Mouse (Mus musculus) CH12.LX (cell line): ENCODE data around the gene Polr3g. TPM values are rescaled to one million over a fixed set of nuclear protein-coding genes. Genes with fewer than 3 reads are reported as not detected.
A peak's percentile ranks its signal among the peaks of the same experiment; 100 is the strongest.

Experiments
- DNase-seq: peaks from one replicate; pipeline ENCODE4 v3.0.0-alpha.2; 2013; ENCODE audit errors: extremely low read depth
- H3K27ac ChIP-seq: 2 replicates; pipeline ENCODE4 v1.5.1; 2012; ENCODE audit warnings: low read depth, mild to moderate bottlenecking, control low read depth, moderate library complexity; ENCODE audit not compliant: insufficient read depth
- H3K27me3 ChIP-seq: replicated peaks from 2 replicates; pipeline ENCODE3; 2012; ENCODE audit warnings: inconsistent platforms
- H3K36me3 ChIP-seq, 2 experiments: replicated peaks in 1 of 2; 2 replicates each; pipeline versions ENCODE3 to v1.6.1; 2012; ENCODE audit warnings: inconsistent platforms in 1 of 2, low read length in 1 of 2, mild to moderate bottlenecking in 1 of 2, mixed read lengths in 1 of 2, moderate library complexity in 1 of 2; ENCODE audit not compliant: control insufficient read depth in 1 of 2, insufficient read depth in 1 of 2
- H3K4me1 ChIP-seq, 2 experiments: 2 replicates each; pipeline ENCODE4 v1.6.1; 2012; ENCODE audit warnings: inconsistent platforms in 1 of 2, moderate library complexity in 1 of 2; ENCODE audit not compliant: insufficient read depth in 2 of 2, control insufficient read depth in 1 of 2
- H3K4me2 ChIP-seq: 2 replicates; pipeline ENCODE4 v1.6.1; 2012; ENCODE audit warnings: low read depth, mild to moderate bottlenecking, control low read depth; ENCODE audit not compliant: poor library complexity, insufficient read depth, severe bottlenecking
- H3K4me3 ChIP-seq, 3 experiments: fragments of 150-350 bp in 1 of 3; sonication (generic) in 1 of 3; replicated peaks in 1 of 3; 2 replicates each; pipeline versions ENCODE3 to v1.5.1; 2011 to 2012; ENCODE audit warnings: low read depth in 2 of 3, low read length in 2 of 3, mild to moderate bottlenecking in 2 of 3, moderate library complexity in 2 of 3, control low read depth in 1 of 3, improper control_type of control experiment in 1 of 3, inconsistent platforms in 1 of 3, mixed read lengths in 1 of 3; ENCODE audit not compliant: poor library complexity in 1 of 3
- H3K79me2 ChIP-seq: replicated peaks from 2 replicates; pipeline ENCODE4 v1.6.1; 2012; ENCODE audit warnings: mild to moderate bottlenecking, moderate library complexity; ENCODE audit not compliant: control insufficient read depth, poor library complexity, insufficient read depth, severe bottlenecking; ENCODE audit errors: extremely low read depth
- H3K9ac ChIP-seq: 2 replicates; pipeline ENCODE4 v1.6.1; 2012; ENCODE audit warnings: low read depth, mild to moderate bottlenecking, control low read depth, moderate library complexity; ENCODE audit not compliant: insufficient read depth
- H3K9me3 ChIP-seq: replicated peaks from 2 replicates; pipeline ENCODE3; 2012; ENCODE audit warnings: low read length, inconsistent platforms, mixed read lengths
- BHLHE40 ChIP-seq: IDR thresholded peaks from 2 replicates; pipeline ENCODE4 v1.6.1; 2011; ENCODE audit warnings: mild to moderate bottlenecking, low read depth, low read length, improper control_type of control experiment
- CHD1 ChIP-seq: IDR thresholded peaks from 2 replicates; pipeline ENCODE4 v1.6.1; 2012; ENCODE audit warnings: low read depth, low read length, improper control_type of control experiment, inconsistent platforms
- CHD2 ChIP-seq: IDR thresholded peaks from 2 replicates; pipeline ENCODE4 v1.6.1; 2011; ENCODE audit warnings: low read length, improper control_type of control experiment
- CTCF ChIP-seq, 2 experiments: IDR thresholded peaks in 1 of 2; conservative IDR thresholded peaks in 1 of 2; 2 replicates each; pipeline ENCODE4 v1.5.1; 2011 to 2012; ENCODE audit warnings: low read depth in 2 of 2, low read length in 2 of 2, improper control_type of control experiment in 1 of 2, inconsistent platforms in 1 of 2, mild to moderate bottlenecking in 1 of 2, moderate library complexity in 1 of 2
- E2F4 ChIP-seq: IDR thresholded peaks from 2 replicates; pipeline ENCODE4 v1.6.1; 2011; ENCODE audit warnings: low read depth, low read length, improper control_type of control experiment; ENCODE audit not compliant: insufficient replicate concordance
- ELF1 ChIP-seq: IDR thresholded peaks from 2 replicates; pipeline ENCODE4 v1.6.1; 2014; ENCODE audit warnings: low read depth, mild to moderate bottlenecking, inconsistent platforms, low read length, improper control_type of control experiment
- EP300 ChIP-seq: IDR thresholded peaks from 2 replicates; pipeline ENCODE4 v1.6.1; 2011; ENCODE audit warnings: low read length, improper control_type of control experiment
- ETS1 ChIP-seq: conservative IDR thresholded peaks from 2 replicates; pipeline ENCODE4 v1.6.1; 2012; ENCODE audit warnings: low read depth, mild to moderate bottlenecking, inconsistent platforms, low read length, improper control_type of control experiment, moderate library complexity
- GABPA ChIP-seq: IDR thresholded peaks from 2 replicates; pipeline ENCODE4 v1.6.1; 2012; ENCODE audit warnings: low read depth, low read length, improper control_type of control experiment, inconsistent platforms; ENCODE audit not compliant: insufficient replicate concordance
- HCFC1 ChIP-seq: IDR thresholded peaks from 2 replicates; pipeline ENCODE4 v1.6.1; 2012; ENCODE audit warnings: low read depth, mild to moderate bottlenecking, inconsistent platforms, low read length, improper control_type of control experiment
- IRF4 ChIP-seq: IDR thresholded peaks from 2 replicates; pipeline ENCODE4 v1.6.1; 2014; ENCODE audit warnings: low read depth, mild to moderate bottlenecking, inconsistent platforms, low read length, improper control_type of control experiment
- JUN ChIP-seq: IDR thresholded peaks from 2 replicates; pipeline ENCODE4 v1.6.1; 2011; ENCODE audit warnings: low read depth, mild to moderate bottlenecking, low read length, improper control_type of control experiment, moderate library complexity; ENCODE audit not compliant: insufficient read depth
- JUND ChIP-seq: conservative IDR thresholded peaks from 2 replicates; pipeline ENCODE4 v1.6.1; 2011; ENCODE audit warnings: low read depth, low read length, improper control_type of control experiment
- KAT2A ChIP-seq: IDR thresholded peaks from 2 replicates; pipeline ENCODE4 v1.6.1; 2012; ENCODE audit warnings: low read length, improper control_type of control experiment, inconsistent platforms; ENCODE audit not compliant: insufficient replicate concordance
- MAFK ChIP-seq: IDR thresholded peaks from 2 replicates; pipeline ENCODE4 v1.6.1; 2011; ENCODE audit warnings: low read length, improper control_type of control experiment; ENCODE audit not compliant: insufficient replicate concordance
- MAX ChIP-seq: IDR thresholded peaks from 2 replicates; pipeline ENCODE4 v1.6.1; 2011; ENCODE audit warnings: low read length, improper control_type of control experiment
- MAZ ChIP-seq: IDR thresholded peaks from 2 replicates; pipeline ENCODE4 v1.6.1; 2012; ENCODE audit warnings: low read depth, mild to moderate bottlenecking, inconsistent platforms, low read length, improper control_type of control experiment, moderate library complexity
- MEF2A ChIP-seq: IDR thresholded peaks from 2 replicates; pipeline ENCODE4 v1.6.1; 2014; ENCODE audit warnings: low read depth, mild to moderate bottlenecking, inconsistent platforms, low read length, improper control_type of control experiment, borderline replicate concordance
- MXI1 ChIP-seq: IDR thresholded peaks from 2 replicates; pipeline ENCODE4 v1.6.1; 2011; ENCODE audit warnings: mild to moderate bottlenecking, low read depth, low read length, improper control_type of control experiment
- MYC ChIP-seq: IDR thresholded peaks from 2 replicates; pipeline ENCODE4 v1.6.1; 2011; ENCODE audit warnings: low read depth, mild to moderate bottlenecking, improper control_type of control experiment, low read length
- NELFE ChIP-seq: IDR thresholded peaks from 2 replicates; pipeline ENCODE4 v1.6.1; 2011; ENCODE audit warnings: low read depth, low read length, improper control_type of control experiment
- NRF1 ChIP-seq: IDR thresholded peaks from 2 replicates; pipeline ENCODE4 v1.6.1; 2014; ENCODE audit warnings: low read depth, mild to moderate bottlenecking, inconsistent platforms, low read length, improper control_type of control experiment, moderate library complexity
- PAX5 ChIP-seq: IDR thresholded peaks from 2 replicates; pipeline ENCODE4 v1.6.1; 2012; ENCODE audit warnings: low read length, inconsistent platforms, mixed read lengths
- POLR2A ChIP-seq: IDR thresholded peaks from 2 replicates; pipeline ENCODE4 v1.6.1; 2011; ENCODE audit warnings: low read depth, mild to moderate bottlenecking, improper control_type of control experiment, low read length
- POLR2AphosphoS2 ChIP-seq: IDR thresholded peaks from 2 replicates; pipeline ENCODE4 v1.6.1; 2011; ENCODE audit warnings: low read depth, low read length, improper control_type of control experiment
- RAD21 ChIP-seq: IDR thresholded peaks from 2 replicates; pipeline ENCODE4 v1.6.1; 2011; ENCODE audit warnings: low read depth, mild to moderate bottlenecking, low read length, improper control_type of control experiment, moderate library complexity
- RCOR1 ChIP-seq: conservative IDR thresholded peaks from 2 replicates; pipeline ENCODE4 v1.6.1; 2012; ENCODE audit warnings: low read depth, mild to moderate bottlenecking, inconsistent platforms, low read length, improper control_type of control experiment
- SIN3A ChIP-seq: IDR thresholded peaks from 2 replicates; pipeline ENCODE4 v1.6.1; 2012; ENCODE audit warnings: low read length, improper control_type of control experiment, inconsistent platforms
- SMC3 ChIP-seq: IDR thresholded peaks from 2 replicates; pipeline ENCODE4 v1.6.1; 2011; ENCODE audit warnings: low read depth, low read length, improper control_type of control experiment
- TBP ChIP-seq: conservative IDR thresholded peaks from 2 replicates; pipeline ENCODE4 v1.6.1; 2011; ENCODE audit warnings: low read depth, low read length, improper control_type of control experiment
- TCF12 ChIP-seq: IDR thresholded peaks from 2 replicates; pipeline ENCODE4 v1.6.1; 2014; ENCODE audit warnings: low read depth, mild to moderate bottlenecking, inconsistent platforms, low read length, improper control_type of control experiment
- UBTF ChIP-seq: IDR thresholded peaks from 2 replicates; pipeline ENCODE4 v1.6.1; 2012; ENCODE audit warnings: low read depth, mild to moderate bottlenecking, inconsistent platforms, low read length, improper control_type of control experiment, moderate library complexity
- USF1 ChIP-seq: IDR thresholded peaks from 2 replicates; pipeline ENCODE4 v1.6.1; 2014; ENCODE audit warnings: low read depth, mild to moderate bottlenecking, inconsistent platforms, low read length, improper control_type of control experiment
- USF2 ChIP-seq: conservative IDR thresholded peaks from 2 replicates; pipeline ENCODE4 v1.6.1; 2011; ENCODE audit warnings: low read depth, low read length, improper control_type of control experiment
- ZC3H11A ChIP-seq: IDR thresholded peaks from 2 replicates; pipeline ENCODE4 v1.6.1; 2012; ENCODE audit warnings: low read depth, mild to moderate bottlenecking, inconsistent platforms, low read length, improper control_type of control experiment
- ZKSCAN1 ChIP-seq: IDR thresholded peaks from 2 replicates; pipeline ENCODE4 v1.6.1; 2012; ENCODE audit warnings: low read depth, inconsistent platforms, low read length, improper control_type of control experiment, borderline replicate concordance
- ZMIZ1 ChIP-seq: IDR thresholded peaks from 2 replicates; pipeline ENCODE4 v1.6.1; 2012; ENCODE audit warnings: low read depth, mild to moderate bottlenecking, inconsistent platforms, low read length, improper control_type of control experiment
- ZNF384 ChIP-seq: IDR thresholded peaks from 2 replicates; pipeline ENCODE4 v1.6.1; 2012; ENCODE audit warnings: low read depth, low read length, improper control_type of control experiment, inconsistent platforms
- dilution Hi-C: fragments of 300-500 bp; cut with MboI; formaldehyde crosslinking; loops from 2 replicates; pipeline ENCODE4 v1.14.3; 2020; ENCODE audit warnings: low sequenced_read_pairs; ENCODE audit not compliant: extremely low pct_unique_long_range_greater_than_20kb, extremely low pct_ligation_motif_present
- in situ Hi-C: fragments of 300-500 bp; cut with MboI; formaldehyde crosslinking; loops from 3 replicates; pipeline ENCODE4 v1.14.3; 2019; ENCODE audit warnings: low sequenced_read_pairs, low pct_ligation_motif_present, low pct_unique_long_range_greater_than_20kb, mixed read lengths
- polyA plus RNA-seq: library from polyadenylated mRNA; unstranded; fragments of >175 nt; gene quantifications from 2 replicates; pipeline ENCODE4 v1.2.1, GENCODE M21; 2012; ENCODE audit warnings: low read depth; ENCODE audit not compliant: insufficient read length
- total RNA-seq, 2 experiments: library from RNA; depleted of rRNA; stranded (reverse); fragments of 300-350 nt in 1 of 2; fragments of >200 nt in 1 of 2; gene quantifications; 2 replicates each; pipeline ENCODE4 v1.2.3; 2012 to 2014

The Polr3g gene
- 19.1 and 22.0 TPM in 2 replicates for total RNA-seq (2012; rRNA removed)
- 51.2 and 52.5 TPM in 2 replicates for total RNA-seq (2014; rRNA removed)
- polyA plus RNA-seq, result 45.2 and 54.0 TPM in 2 replicates

- peak within 1 kb of the TSS; percentile 50 for H3K27ac ChIP-seq
Observed at GRCm38 (mm10) chr13:81710775-81711545, at the start of gene Polr3g, which contains the start of gene Mblac2. Gene Polr3g, minus strand, starts transcription at chr13:81711013. Gene Mblac2, plus strand, starts transcription at chr13:81711341.

GRCm38 (mm10) chr13:81760379-81760778, 49.6 kb upstream of the Polr3g start:
- peak; percentile 48 for DNase-seq
- Histone ChIP-seq H3K9me3 (peaks cover 2% of the 10 kb centered on the region), H3K4me3 (no peak overlapping the region), H3K79me2 (no peaks in the 10 kb centered on the region), H3K27me3 (no peaks in the 10 kb centered on the region), H3K9ac (no peak overlapping the region), H3K36me3 (no peaks in the 10 kb centered on the region), H3K4me1 (peaks cover 0 to 3% of the 10 kb centered on the region in 2 experiments; a peak in 2 of 4 replicates), H3K27ac (no peak overlapping the region), H3K4me2 (no peak overlapping the region)
- in situ Hi-C loops (loop anchor here (10.0 kb wide), 1 partner anchor 316 kb away; no protein-coding TSS in a partner anchor), dilution Hi-C loops (no loop called here)
- TF ChIP-seq GABPA (no peak), CHD2 (no peak), SMC3 (peak; percentile 81), IRF4 (0 out of 2 replicates have a peak, but pooled peaks have one; percentile 25), CTCF (conservative IDR thresholded peaks at IDR 0.05 in 1 of 2, IDR thresholded peaks at IDR 0.05 in 1 of 2; ENCODE audit: low read depth in 2 of 2, low read length in 2 of 2) (peak in 1 of 2 experiments; percentile 83; a peak in 3 of 4 replicates), RAD21 (peak; percentile 83), USF1 (no peak), ZC3H11A (peak; percentile 15; the same call in 1 of the 2 replicates)

More at GRCm38 (mm10) chr13:81710775-81711545, at the start of gene Polr3g, which contains the start of gene Mblac2:
- Histone ChIP-seq H3K9ac (peak within 1 kb of the TSS; percentile 38), H3K27me3 (no peaks in the 10 kb centered on the region), H3K4me1 (peaks cover 3 to 31% of the 10 kb centered on the region in 2 experiments; a peak in 3 of 4 replicates), H3K4me3 (peak within 1 kb of the TSS; percentile 80 to 90 (median 88)), H3K79me2 (peaks cover 13% of the 10 kb centered on the region), H3K36me3 (peaks cover 0 to 7% of the 10 kb centered on the region in 2 experiments), H3K9me3 (no peaks in the 10 kb centered on the region), H3K4me2 (peak within 1 kb of the TSS; percentile 97)
- dilution Hi-C loops (no loop called here), in situ Hi-C loops (no loop called here)
- peak; percentile 92 for DNase-seq
- TF ChIP-seq USF1, result peak; percentile 24
- TF ChIP-seq NELFE, result peak; percentile 88
- TF ChIP-seq ELF1, result peak; percentile 91
- TF ChIP-seq CHD1, result no peak
- TF ChIP-seq UBTF, result 0 out of 2 replicates have a peak, but pooled peaks have one; percentile 29
- peak; percentile 51; the same call in 1 of the 2 replicates for TF ChIP-seq POLR2AphosphoS2
- TF ChIP-seq IRF4, result peak; percentile 43; the same call in 1 of the 2 replicates
- TF ChIP-seq KAT2A, result 0 out of 2 replicates have a peak, but pooled peaks have one; percentile 45
- no peak for TF ChIP-seq SMC3
- no peak for TF ChIP-seq JUN
- TF ChIP-seq CTCF (conservative IDR thresholded peaks at IDR 0.05 in 1 of 2, IDR thresholded peaks at IDR 0.05 in 1 of 2; ENCODE audit: low read depth in 2 of 2, low read length in 2 of 2), result no peak
- TF ChIP-seq JUND, result no peak
- peak; percentile 59; the same call in 1 of the 2 replicates for TF ChIP-seq MAZ
- no peak for TF ChIP-seq TBP
- peak; percentile 79 for TF ChIP-seq HCFC1
- TF ChIP-seq RAD21, result no peak
- peak; percentile 77 for TF ChIP-seq TCF12
- TF ChIP-seq USF2, result no peak
- peak; percentile 95 for TF ChIP-seq POLR2A
- TF ChIP-seq CHD2, result no peak
- TF ChIP-seq GABPA, result no peak
- peak; percentile 59 for TF ChIP-seq SIN3A
- peak; percentile 55 for TF ChIP-seq NRF1
- no peak for TF ChIP-seq ZC3H11A
- TF ChIP-seq BHLHE40, result peak; percentile 72
- no peak for TF ChIP-seq MAFK
- TF ChIP-seq RCOR1, result no peak
- TF ChIP-seq ZNF384, result no peak
- TF ChIP-seq EP300, result no peak
- no peak for TF ChIP-seq ETS1
- TF ChIP-seq MAX, result peak; percentile 79
- TF ChIP-seq MYC, result peak; percentile 72; the same call in 1 of the 2 replicates
- peak; percentile 84 for TF ChIP-seq MXI1
- TF ChIP-seq PAX5, result no peak
- TF ChIP-seq E2F4, result no peak
- TF ChIP-seq ZKSCAN1, result no peak
- no peak for TF ChIP-seq MEF2A
- peak; percentile 82 for TF ChIP-seq ZMIZ1
